Mouse (Mus musculus) layer of hippocampus, adult 8-10 months (tissue): ENCODE results near the gene Slco2a1. TPM values are rescaled to one million over a fixed set of nuclear protein-coding genes. Genes with fewer than 3 reads are reported as not detected.

Experiments used
- DNase-seq, 2 experiments: peaks; one replicate each; pipeline ENCODE4 v3.0.0; 2022; ENCODE audit warnings: low spot score in 2 of 2
- total RNA-seq, 4 experiments: library from RNA; stranded (reverse); gene quantifications; 2 replicates each; pipeline ENCODE4 v1.2.4; 2022

Slco2a1 gene
- total RNA-seq, 4 experiments from 2014 or later = 2.0 to 2.3 (median 2.3) TPM

DNA sequence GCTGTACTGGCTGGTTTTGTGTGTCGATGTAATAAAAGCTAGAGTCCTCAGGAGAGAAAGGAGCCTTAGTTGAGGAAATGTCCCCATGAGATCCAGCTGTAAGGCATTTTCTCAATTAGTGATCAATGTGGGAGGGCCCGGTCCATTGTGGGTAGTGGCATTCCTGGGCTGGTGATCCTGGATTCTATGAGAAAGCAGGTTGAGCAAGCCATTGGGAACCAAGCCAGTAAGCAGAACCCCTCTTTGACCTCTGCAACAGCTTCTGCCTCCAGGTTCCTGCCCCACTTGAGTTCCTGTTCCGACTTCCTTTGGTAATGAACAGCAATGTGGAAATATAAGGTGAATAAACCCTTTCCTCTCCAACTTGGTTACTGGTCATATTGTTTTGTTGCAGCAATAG is 6.1 kb upstream of the Slco2a1 start:
- DNase-seq = no peak

- no peak for DNase-seq
These were observed 3.4 kb upstream of the Slco2a1 start for GRCm38 (mm10) chr9:102985111-102985510.

DNA sequence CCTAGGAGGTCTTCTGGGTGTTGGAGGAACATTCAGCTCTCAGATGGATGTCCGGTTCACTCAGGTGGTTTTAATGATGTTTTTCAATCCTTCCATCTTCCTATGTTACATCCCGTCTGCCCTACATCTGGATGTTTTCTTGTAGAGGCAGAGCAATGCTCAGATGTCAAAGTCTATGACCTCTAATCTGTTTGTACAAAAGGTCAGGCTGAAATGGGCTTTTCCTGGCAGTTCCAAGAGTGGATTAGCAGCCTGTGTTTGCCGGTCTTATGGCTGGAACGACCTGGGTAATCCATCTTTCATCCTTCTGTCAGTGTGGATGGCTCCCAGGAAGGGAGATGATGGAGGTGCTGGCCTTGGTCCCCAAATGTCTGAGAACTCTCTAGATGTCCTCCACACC is 2.6 kb upstream of the Slco2a1 start:
- no peak for DNase-seq

- DNase-seq = no peak
These were observed 2.0 kb downstream of the Slco2a1 start for GRCm38 (mm10) chr9:102990306-102991133.

DNA sequence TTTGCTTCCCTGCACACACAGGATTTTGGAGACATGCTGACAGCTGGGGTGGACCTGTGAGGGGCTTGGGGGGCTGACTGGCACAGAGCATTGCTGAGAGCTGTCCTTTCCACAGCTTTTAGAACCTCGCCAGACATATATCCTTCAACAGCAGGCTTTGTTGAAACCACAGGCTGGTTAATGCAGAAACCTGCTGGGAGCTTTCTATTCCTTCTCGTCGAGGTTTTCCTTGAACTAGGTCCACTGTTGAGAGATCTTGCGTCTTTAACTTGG is 2.6 kb downstream of the Slco2a1 start:
- DNase-seq = no peak

- no peak for DNase-seq
These were observed 4.4 kb downstream of the Slco2a1 start for GRCm38 (mm10) chr9:102992877-102993276.

GRCm38 (mm10) chr9:102993764-102994163 is 5.3 kb downstream of the Slco2a1 start:
- DNase-seq = no peak

DNA sequence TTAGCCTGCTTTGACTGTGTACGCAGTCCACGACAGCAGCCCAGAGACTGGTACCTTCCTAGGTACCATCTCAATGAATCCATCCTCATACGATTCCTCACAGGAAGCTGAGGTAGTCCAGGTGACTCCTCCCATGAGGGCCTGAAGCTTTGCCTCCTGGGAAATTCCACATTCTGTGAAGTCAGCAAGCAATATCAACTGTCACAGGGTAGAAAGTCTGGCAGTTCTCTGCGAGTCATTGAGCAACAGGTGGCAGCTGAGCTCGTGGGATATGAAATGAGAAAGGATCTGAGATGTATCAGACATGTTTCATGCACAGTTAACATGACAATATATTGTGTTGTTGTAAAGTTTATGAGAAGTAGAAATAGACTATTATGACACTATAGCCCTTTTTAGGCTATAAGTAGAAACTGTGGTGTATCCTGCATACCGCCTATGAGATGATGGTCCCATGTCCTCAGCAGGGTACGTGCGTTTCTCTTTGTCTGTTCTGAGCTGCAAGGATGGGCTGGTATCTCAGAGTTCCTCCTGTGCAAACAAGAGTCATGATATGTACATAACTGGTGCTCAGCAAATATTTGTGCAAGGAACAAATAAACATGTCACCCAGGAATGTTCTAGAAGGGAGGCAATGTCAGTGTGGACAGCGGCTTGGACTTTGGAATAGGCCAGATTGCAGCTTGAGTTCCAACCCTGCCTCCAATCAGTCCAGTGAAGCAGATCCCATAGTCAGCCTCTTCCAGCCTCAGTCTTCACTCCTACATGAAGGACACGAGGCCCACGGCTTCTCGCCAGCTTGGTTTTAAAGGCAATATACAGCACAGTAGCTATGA is 7.5 kb downstream of the Slco2a1 start:
- no peak for DNase-seq

DNA sequence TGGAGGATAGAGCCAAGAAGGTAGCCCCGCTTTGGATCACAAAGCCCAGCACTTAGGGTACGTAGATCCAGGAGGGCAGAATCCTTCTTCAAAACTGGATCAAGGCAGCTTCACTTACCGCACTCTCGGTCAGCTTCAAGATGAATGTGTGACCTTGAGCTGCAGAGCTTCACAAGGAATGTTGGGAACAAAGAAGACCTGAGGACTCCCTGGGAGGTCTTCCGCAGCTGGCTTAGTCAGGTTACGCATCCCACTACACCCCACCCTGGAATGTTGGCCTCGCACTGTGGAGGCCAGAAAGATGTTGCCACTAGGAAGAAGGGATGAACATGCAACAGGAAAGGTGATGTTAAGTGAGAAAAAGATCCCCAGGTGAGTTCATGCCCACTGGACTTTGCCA is 11.9 kb downstream of the Slco2a1 start:
- DNase-seq = no peak

GRCm38 (mm10) chr9:103004343-103004742 is 15.8 kb downstream of the Slco2a1 start:
- DNase-seq = no peak

GRCm38 (mm10) chr9:103007699-103008078 is 19.2 kb downstream of the Slco2a1 start:
- no peak for DNase-seq

- DNase-seq = no peak
These were observed 19.8 kb downstream of the Slco2a1 start for GRCm38 (mm10) chr9:103008079-103008855.

- DNase-seq = no peak
These were observed 21.6 kb downstream of the Slco2a1 start for GRCm38 (mm10) chr9:103010161-103010560.

DNA sequence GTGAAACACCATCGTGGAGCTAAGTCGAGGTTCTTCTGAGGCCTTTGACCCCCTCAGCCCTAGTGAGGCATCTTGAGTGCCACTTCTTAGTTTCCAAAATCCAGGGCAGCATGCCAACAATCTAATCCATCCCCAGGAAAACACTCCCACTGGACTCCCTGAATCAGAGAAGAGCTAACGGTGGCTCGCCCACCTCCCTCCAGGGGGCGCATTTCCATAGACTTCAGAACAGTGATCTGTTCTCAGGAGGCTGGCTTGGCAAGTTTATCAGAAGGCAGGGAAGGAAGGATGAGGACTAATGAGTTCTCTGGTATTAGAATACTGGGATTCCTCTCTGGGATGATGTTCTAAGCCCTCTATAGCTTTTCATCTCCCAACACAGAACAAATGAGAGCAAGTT is 24.9 kb downstream of the Slco2a1 start:
- peak in 1 of 2 experiments; percentile 28 for DNase-seq

DNA sequence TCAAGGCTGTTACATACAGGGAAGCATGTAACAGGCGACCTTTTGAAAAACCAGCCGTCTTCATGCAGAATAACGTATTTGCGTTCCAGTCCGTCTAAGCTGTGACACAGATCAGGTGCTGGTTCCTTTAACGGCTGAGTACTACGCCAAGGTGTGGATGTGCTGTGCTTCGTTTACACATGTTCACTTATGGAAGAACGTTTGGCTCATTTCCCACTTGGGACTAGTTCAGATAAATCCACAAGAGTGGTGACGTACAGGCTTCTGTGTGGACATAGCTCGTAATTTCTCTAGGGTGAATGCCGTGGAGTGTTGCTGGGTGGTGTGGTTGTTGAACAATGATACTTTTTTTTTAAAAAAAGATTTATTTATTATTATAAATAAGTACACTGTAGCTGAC is 26.2 kb downstream of the Slco2a1 start:
- DNase-seq = no peak

DNA sequence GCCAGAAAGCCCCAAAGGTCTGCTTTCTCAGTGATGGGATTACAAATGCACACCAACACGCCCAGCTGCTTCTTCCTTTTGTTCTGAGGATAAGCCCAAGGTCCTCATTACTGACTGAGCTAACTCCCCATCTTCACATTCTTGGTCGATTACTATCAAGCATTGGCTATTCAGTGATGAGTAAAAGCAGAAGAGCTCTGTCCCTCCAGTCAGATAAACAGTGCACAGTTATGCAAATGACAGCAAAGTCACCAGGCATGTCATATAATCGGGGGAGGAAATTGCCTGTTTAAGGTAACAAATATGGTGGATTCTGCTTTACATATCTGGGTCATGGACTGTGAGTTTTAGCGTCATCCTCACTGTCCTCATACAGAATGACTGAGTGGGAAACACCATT is 35.6 kb downstream of the Slco2a1 start:
- DNase-seq = no peak

- no peak for DNase-seq
These were observed 38.8 kb downstream of the Slco2a1 start for GRCm38 (mm10) chr9:103027150-103027889.

DNA sequence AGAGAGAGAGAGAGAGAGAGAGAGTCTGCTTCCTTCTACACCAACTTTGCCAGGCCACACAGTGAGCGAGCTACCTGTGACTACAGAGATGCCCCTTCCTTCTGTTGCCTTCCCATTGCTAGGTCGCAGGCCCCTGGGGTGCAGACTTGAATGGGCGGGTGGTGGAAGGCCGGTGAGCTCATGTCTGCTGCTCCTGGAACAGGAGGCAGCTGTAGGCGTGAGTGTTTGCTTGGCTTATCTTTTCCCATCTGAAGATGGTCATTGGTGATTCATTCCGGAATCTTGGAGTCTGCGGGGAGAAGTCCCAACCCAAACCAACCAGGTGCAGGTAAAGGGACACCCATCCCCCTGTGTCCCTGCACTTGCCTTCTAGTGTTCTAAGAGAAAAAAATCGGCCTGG is 40.5 kb downstream of the Slco2a1 start:
- no peak for DNase-seq

DNA sequence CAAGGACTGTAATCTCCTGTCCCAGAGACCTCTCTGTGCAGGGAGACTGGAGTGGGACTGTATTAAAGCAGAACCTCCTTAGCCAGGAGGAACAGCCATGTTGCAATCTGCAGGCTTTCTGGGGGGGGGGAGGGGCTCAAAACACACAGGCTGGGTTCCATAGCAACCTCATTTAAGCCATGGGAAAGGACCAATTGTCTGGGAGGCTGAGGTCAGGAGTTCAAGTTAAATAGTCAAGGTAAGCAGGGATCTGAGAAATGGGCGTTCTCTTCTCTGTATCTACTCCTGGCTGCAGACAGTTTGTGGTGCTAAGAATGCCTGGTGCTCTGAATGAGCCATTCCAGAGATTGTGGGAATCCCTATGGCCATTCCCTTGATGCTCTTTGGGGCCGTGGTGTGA is 41.5 kb downstream of the Slco2a1 start:
- DNase-seq = no peak

GRCm38 (mm10) chr9:103031211-103031610 is 42.7 kb downstream of the Slco2a1 start:
- DNase-seq = no peak

GRCm38 (mm10) chr9:103032193-103032592 is 43.7 kb downstream of the Slco2a1 start:
- DNase-seq = no peak
